Mouse (Mus musculus) stomach, postnatal 0 days (tissue): Measurements from ENCODE around the gene Rsu1. TPM values are rescaled to one million over a fixed set of nuclear protein-coding genes. Genes with fewer than 3 reads are reported as not detected.

Experiments
- ATAC-seq: fragments of 200-750 bp; cut with Nextera tagmentation; 2 replicates; pipeline ENCODE4 v1.8.0; 2017; ENCODE audit not compliant: low FRiP score, low TSS enrichment
- DNase-seq: peaks from one replicate; pipeline ENCODE4 v3.0.0-alpha.2; 2016; ENCODE audit warnings: low spot score
- H3K27ac ChIP-seq: fragments of 300-500 bp; sonication (generic); replicated peaks from 2 replicates; pipeline ENCODE4 v1.5.1; 2014; ENCODE audit warnings: mild to moderate bottlenecking, control low read depth
- H3K27me3 ChIP-seq: fragments of 300-500 bp; sonication (generic); 2 replicates; pipeline ENCODE4 v1.6.1; 2014; ENCODE audit warnings: low read length; ENCODE audit not compliant: control insufficient read depth, insufficient read depth
- H3K36me3 ChIP-seq: fragments of 300-500 bp; sonication (generic); 2 replicates; pipeline ENCODE4 v1.6.1; 2014; ENCODE audit warnings: low read length, mixed read lengths; ENCODE audit not compliant: control insufficient read depth, insufficient read depth
- H3K4me1 ChIP-seq: fragments of 300-500 bp; sonication (generic); replicated peaks from 2 replicates; pipeline ENCODE4 v1.6.1; 2014; ENCODE audit warnings: antibody characterized with exemption; ENCODE audit not compliant: control insufficient read depth, insufficient read depth
- H3K4me2 ChIP-seq: fragments of 300-500 bp; sonication (generic); replicated peaks from 2 replicates; pipeline ENCODE4 v1.6.1; 2014; ENCODE audit warnings: low read depth, mild to moderate bottlenecking, control low read depth, moderate library complexity
- H3K4me3 ChIP-seq: fragments of 300-500 bp; sonication (generic); 2 replicates; pipeline ENCODE4 v1.5.1; 2014; ENCODE audit warnings: low read depth, low read length, control low read depth
- H3K9ac ChIP-seq: fragments of 300-500 bp; sonication (generic); 2 replicates; pipeline ENCODE4 v1.6.1; 2014; ENCODE audit warnings: mild to moderate bottlenecking, low read length, control low read depth, mixed read lengths
- H3K9me3 ChIP-seq: fragments of 300-500 bp; sonication (generic); 2 replicates; pipeline ENCODE4 v1.6.1; 2016; ENCODE audit warnings: low read length; ENCODE audit not compliant: control insufficient read depth
- CTCF ChIP-seq: IDR thresholded peaks from 2 replicates; pipeline ENCODE4 v1.5.1; 2016; ENCODE audit warnings: antibody characterized with exemption, low read depth, mild to moderate bottlenecking, moderate library complexity
- EP300 ChIP-seq: optimal IDR thresholded peaks from 2 replicates; pipeline ENCODE3; 2016; ENCODE audit warnings: antibody characterized with exemption
- WGBS: fragments of 180-500 bp; shearing (Covaris S2); extraction: QIAGEN DNeasy Blood & Tissue Kit; methylation state at CpG from one replicate; pipeline ENCODE4 v1.1.7; 2014; 5-methylcytosine and 5-hydroxymethylcytosine counted together
- polyA plus RNA-seq: library from polyadenylated mRNA; unstranded; fragments of >200 nt; fragmentation: Nextera tagmentation; extraction: Ambion mirVana; gene quantifications from 2 replicates; pipeline ENCODE4 v1.2.1, GENCODE M21; 2015

Gene Rsu1
- polyA plus RNA-seq, 1 experiment from 2014 or later, result 125 TPM

DNA sequence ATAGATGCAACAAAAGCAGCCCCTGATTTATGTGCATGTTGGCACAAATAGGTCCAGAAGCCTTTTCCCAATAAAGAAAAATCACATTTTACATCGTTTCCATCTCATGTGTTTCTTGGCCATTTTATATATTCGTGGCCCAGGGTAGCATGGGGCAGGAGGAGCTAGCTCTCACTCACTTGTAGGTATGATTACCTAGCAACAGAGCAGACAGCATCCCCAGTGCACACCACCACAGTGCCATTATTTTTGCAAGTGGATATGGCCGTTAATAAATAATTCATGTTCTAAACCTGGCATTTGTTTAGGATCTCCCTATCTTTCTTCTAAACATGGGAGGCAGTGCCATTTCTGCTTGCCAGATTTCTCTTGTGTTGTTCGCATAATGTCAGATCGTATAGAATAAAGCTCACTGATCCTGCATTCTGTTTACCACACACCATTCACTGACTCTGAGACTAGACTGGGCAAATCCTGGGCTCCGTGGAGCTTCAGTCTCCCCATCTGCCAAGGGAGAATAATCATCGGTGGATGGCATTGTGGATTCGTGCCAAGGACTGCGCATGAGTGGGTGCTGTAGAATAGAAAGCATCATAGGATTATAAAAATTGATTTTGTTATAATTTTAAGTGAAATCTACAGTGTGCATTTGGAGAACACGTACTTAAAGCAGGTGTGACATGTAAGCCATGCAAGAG lies 93.4 kb downstream of the Rsu1 start:
- no peak for DNase-seq
- no peak for ATAC-seq
- no peak overlapping the region for H3K4me3 ChIP-seq
- H3K4me1 ChIP-seq, result no peaks in the 10 kb centered on the region
- 80% methylated on average over 10 of the region's 10 CpGs for WGBS
- no peaks in the 10 kb centered on the region for H3K9me3 ChIP-seq
- no peak overlapping the region for H3K4me2 ChIP-seq
- no peaks in the 10 kb centered on the region for H3K27me3 ChIP-seq
- no peak for TF ChIP-seq EP300
- no peak for TF ChIP-seq CTCF
- no peak overlapping the region for H3K27ac ChIP-seq
- no peak overlapping the region for H3K9ac ChIP-seq
- no peaks in the 10 kb centered on the region for H3K36me3 ChIP-seq

- 82% methylated on average over 4 of the region's 4 CpGs for WGBS
- no peak for DNase-seq
- TF ChIP-seq CTCF, result no peak
- TF ChIP-seq EP300, result no peak
Observed at GRCm38 (mm10) chr2:13176304-13176620, 95.0 kb downstream of the Rsu1 start.

GRCm38 (mm10) chr2:13175536-13176303 lies 95.5 kb downstream of the Rsu1 start:
- Histone ChIP-seq H3K9me3 (no peaks in the 10 kb centered on the region), H3K4me3 (no peak overlapping the region), H3K27ac (no peak overlapping the region), H3K36me3 (no peaks in the 10 kb centered on the region), H3K4me2 (no peak overlapping the region), H3K27me3 (no peaks in the 10 kb centered on the region), H3K9ac (no peak overlapping the region), H3K4me1 (no peaks in the 10 kb centered on the region)
- DNase-seq, result no peak
- no peak for ATAC-seq
- TF ChIP-seq EP300, result no peak
- no peak for TF ChIP-seq CTCF
- 71% methylated on average over 28 of the region's 28 CpGs for WGBS

More at GRCm38 (mm10) chr2:13176304-13176620, 95.0 kb downstream of the Rsu1 start:
- Histone ChIP-seq H3K4me3 (no peak overlapping the region), H3K27ac (no peak overlapping the region), H3K9me3 (no peaks in the 10 kb centered on the region), H3K36me3 (no peaks in the 10 kb centered on the region), H3K4me1 (no peaks in the 10 kb centered on the region), H3K4me2 (no peak overlapping the region), H3K9ac (no peak overlapping the region), H3K27me3 (no peaks in the 10 kb centered on the region)
- ATAC-seq, result no peak

- no peak for DNase-seq
- H3K9me3 ChIP-seq, result no peaks in the 10 kb centered on the region
- no peak for TF ChIP-seq EP300
- TF ChIP-seq CTCF, result no peak
- no peak for ATAC-seq
- no peak overlapping the region for H3K4me2 ChIP-seq
- H3K9ac ChIP-seq, result no peak overlapping the region
- H3K4me3 ChIP-seq, result no peak overlapping the region
- H3K36me3 ChIP-seq, result no peaks in the 10 kb centered on the region
- no peaks in the 10 kb centered on the region for H3K27me3 ChIP-seq
- H3K27ac ChIP-seq, result no peak overlapping the region
- WGBS, result 90% methylated on average over 7 of the region's 7 CpGs
- H3K4me1 ChIP-seq, result no peaks in the 10 kb centered on the region
Observed at GRCm38 (mm10) chr2:13174461-13174860, 96.8 kb downstream of the Rsu1 start.

DNA sequence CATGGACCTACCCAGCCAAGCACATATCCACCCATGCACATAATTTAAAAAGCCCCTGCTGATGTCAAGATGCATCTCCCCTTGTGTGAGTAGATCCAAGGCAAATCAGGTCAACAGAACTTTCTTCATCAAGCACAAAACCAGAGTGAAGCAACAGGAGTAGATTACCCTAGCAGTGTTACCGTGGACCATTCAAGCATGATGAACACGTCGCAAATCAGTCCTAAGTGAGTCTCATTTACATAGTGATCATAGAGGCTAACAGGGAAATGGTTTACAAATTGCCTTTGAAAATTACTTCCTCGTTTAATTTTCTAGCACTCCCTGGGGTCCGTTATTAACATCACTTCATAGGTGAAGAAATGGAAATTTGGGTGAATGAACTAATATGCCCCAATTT lies 100.6 kb downstream of the Rsu1 start:
- no peaks in the 10 kb centered on the region for H3K4me1 ChIP-seq
- DNase-seq, result no peak
- H3K4me2 ChIP-seq, result no peak overlapping the region
- H3K27ac ChIP-seq, result no peak overlapping the region
- no peaks in the 10 kb centered on the region for H3K27me3 ChIP-seq
- H3K4me3 ChIP-seq, result no peak overlapping the region
- no peak for TF ChIP-seq CTCF
- no peak for TF ChIP-seq EP300
- no peaks in the 10 kb centered on the region for H3K9me3 ChIP-seq
- H3K36me3 ChIP-seq, result no peaks in the 10 kb centered on the region
- no peak for ATAC-seq
- no peak overlapping the region for H3K9ac ChIP-seq
- 93% methylated on average over 5 of the region's 5 CpGs for WGBS

DNA sequence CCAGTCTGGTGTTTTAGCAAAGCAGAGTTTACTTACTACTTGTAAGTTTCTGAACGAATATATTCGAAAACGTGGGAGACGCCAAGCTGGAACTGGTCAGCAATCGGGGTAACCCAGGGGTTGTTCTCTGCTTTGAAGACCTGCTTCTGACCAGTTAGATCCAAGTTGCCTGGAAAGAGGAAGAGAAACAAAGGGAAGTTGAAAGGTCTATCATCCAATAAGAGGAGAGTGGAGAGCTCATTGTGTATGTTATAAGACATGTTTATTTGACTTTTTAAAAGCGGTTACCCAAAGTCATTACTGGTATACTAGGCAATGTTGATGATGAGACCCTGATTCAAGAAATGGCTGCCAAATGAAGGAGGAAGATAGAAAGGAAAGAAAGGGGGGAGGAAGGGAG lies 101.3 kb downstream of the Rsu1 start:
- no peaks in the 10 kb centered on the region for H3K27me3 ChIP-seq
- H3K36me3 ChIP-seq, result no peaks in the 10 kb centered on the region
- no peaks in the 10 kb centered on the region for H3K9me3 ChIP-seq
- no peak for ATAC-seq
- no peaks in the 10 kb centered on the region for H3K4me1 ChIP-seq
- H3K9ac ChIP-seq, result no peak overlapping the region
- H3K4me2 ChIP-seq, result no peak overlapping the region
- no peak overlapping the region for H3K4me3 ChIP-seq
- TF ChIP-seq CTCF (no peak), EP300 (no peak)
- DNase-seq, result no peak
- 83% methylated on average over 6 of the region's 6 CpGs for WGBS
- H3K27ac ChIP-seq, result no peak overlapping the region
